Mouse (Mus musculus): ENCODE data around the gene Zfp689.
A peak's percentile ranks its signal among the peaks of the same experiment; 100 is the strongest.
"Not testable (repeated sequence)": the region's sequence is repeated elsewhere in the genome, so short reads cannot be mapped to it uniquely, and the experiment has no call there.

The Zfp689 gene

GRCm38 (mm10) chr7:127470743-127471645 lies 22.0 kb upstream of the Zfp689 start:
- DNase-seq (ENCODE audit: low read depth), result peak; percentile 94

GRCm38 (mm10) chr7:127470011-127470715 lies 21.2 kb upstream of the Zfp689 start:
- no peak for DNase-seq (ENCODE audit: low read depth)

- no peak for DNase-seq (ENCODE audit: low read depth)
Measured at GRCm38 (mm10) chr7:127466606-127467005, 17.6 kb upstream of the Zfp689 start.

GRCm38 (mm10) chr7:127465670-127466069 lies 16.7 kb upstream of the Zfp689 start:
- DNase-seq (ENCODE audit: low read depth), result not testable (repeated sequence)

- no peak for DNase-seq (ENCODE audit: low read depth)
Measured at GRCm38 (mm10) chr7:127465191-127465590, 16.2 kb upstream of the Zfp689 start.

GRCm38 (mm10) chr7:127459311-127459710 lies 10.4 kb upstream of the Zfp689 start, which contains the start of gene Prr14:
TSS of gene Prr14 (plus strand) at chr7:127459611.
- not testable (repeated sequence) for DNase-seq (ENCODE audit: low read depth)

- not testable (repeated sequence) for DNase-seq (ENCODE audit: low read depth)
Measured at GRCm38 (mm10) chr7:127458371-127459122, 9.6 kb upstream of the Zfp689 start.

GRCm38 (mm10) chr7:127454905-127455304 lies 5.9 kb upstream of the Zfp689 start:
- no peak for DNase-seq (ENCODE audit: low read depth)

- DNase-seq (ENCODE audit: low read depth), result no peak
Measured at GRCm38 (mm10) chr7:127453056-127453455, 4.1 kb upstream of the Zfp689 start.

- DNase-seq (ENCODE audit: low read depth), result no peak
Measured at GRCm38 (mm10) chr7:127449966-127450365, 1.0 kb upstream of the Zfp689 start.

- no peak for DNase-seq (ENCODE audit: low read depth)
Measured at GRCm38 (mm10) chr7:127443976-127444375, 5.0 kb downstream of the Zfp689 start.

- peak; percentile 60 for DNase-seq (ENCODE audit: low read depth)
Measured at GRCm38 (mm10) chr7:127437724-127438123, 11.2 kb downstream of the Zfp689 start.

- no peak for DNase-seq (ENCODE audit: low read depth)
Measured at GRCm38 (mm10) chr7:127435206-127435605, 13.8 kb downstream of the Zfp689 start.

GRCm38 (mm10) chr7:127426354-127426753 lies 22.6 kb downstream of the Zfp689 start:
- DNase-seq (ENCODE audit: low read depth), result no peak

- no peak for DNase-seq (ENCODE audit: low read depth)
Measured at GRCm38 (mm10) chr7:127425911-127426310, 23.0 kb downstream of the Zfp689 start.

- DNase-seq (ENCODE audit: low read depth), result no peak
Measured at GRCm38 (mm10) chr7:127425291-127425690, 23.7 kb downstream of the Zfp689 start.

- no peak for DNase-seq (ENCODE audit: low read depth)
Measured at GRCm38 (mm10) chr7:127422247-127422646, 26.7 kb downstream of the Zfp689 start.

- peak; percentile 98 for DNase-seq (ENCODE audit: low read depth)
Measured at GRCm38 (mm10) chr7:127421388-127422191, 27.4 kb downstream of the Zfp689 start, which contains the start of gene Zfp688. TSS of gene Zfp688 (minus strand) at chr7:127422068.

- no peak for DNase-seq (ENCODE audit: low read depth)
Measured at GRCm38 (mm10) chr7:127411418-127411817, 37.5 kb downstream of the Zfp689 start.

GRCm38 (mm10) chr7:127406002-127406987 lies 42.7 kb downstream of the Zfp689 start, which contains the start of gene Zfp764:
TSS of gene Zfp764 (minus strand) at chr7:127406822.
- peak; percentile 94 for DNase-seq (ENCODE audit: low read depth)
